In the genomic region with DNA sequence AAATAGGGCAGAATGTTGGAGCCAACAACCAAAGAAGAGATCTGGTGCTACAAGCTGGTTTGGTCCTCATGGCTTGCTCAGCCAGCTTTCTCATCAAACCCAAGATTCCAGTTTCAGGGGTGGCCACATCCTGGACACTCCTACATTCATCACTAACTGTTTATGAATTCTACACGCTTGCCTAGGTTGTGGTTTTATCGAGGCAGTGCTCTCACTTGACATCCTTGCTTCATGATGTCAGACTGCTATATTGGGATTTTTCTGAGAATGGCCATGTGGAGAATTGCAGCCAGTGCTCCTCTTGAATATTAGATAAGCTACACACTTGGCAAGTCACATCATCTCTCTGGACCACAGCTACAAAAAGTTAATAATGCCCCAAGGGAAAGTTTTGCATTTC, we compare ENCODE assay signal across 12 mouse cellular contexts.
"Had no signal": no experiment of that assay in that cellular context is flagged by ENCODE, and none has a peak within 500 bp of the region (broad histone marks: within the 10 kb centered on the region; RNA-seq: fewer than 3 reads in every experiment).

No protein-coding gene starts in this region.

- H3K36me3 ChIP-seq: limb, embryonic 10.5 days; liver, embryonic 15.5 days; midbrain, embryonic 13.5 days had no signal

- ATAC-seq: lung, postnatal 0 days; midbrain, embryonic 13.5 days had no signal

- H3K4me1 ChIP-seq: limb, embryonic 10.5 days; liver, embryonic 15.5 days; midbrain, embryonic 13.5 days had no signal

- H3K27ac ChIP-seq: kidney, postnatal 0 days; layer of hippocampus, adult 2 months; limb, embryonic 10.5 days; liver, embryonic 15.5 days; midbrain, embryonic 13.5 days had no signal

- H3K27me3 ChIP-seq: liver, embryonic 15.5 days; midbrain, embryonic 13.5 days had no signal

- H3K4me2 ChIP-seq: liver, embryonic 11.5 days; liver, embryonic 15.5 days; midbrain, embryonic 13.5 days had no signal

- H3K9me3 ChIP-seq: limb, embryonic 10.5 days; liver, embryonic 15.5 days; midbrain, embryonic 13.5 days had no signal

- H3K4me3 ChIP-seq: layer of hippocampus, adult 2 months; limb, embryonic 10.5 days; liver, embryonic 15.5 days; midbrain, embryonic 13.5 days had no signal

- DNase-seq: kidney, postnatal 4 days; lung, adult 2 months; lung, postnatal 36 days; right cerebral cortex, postnatal 25 days; thymus, postnatal 4 days had no signal

- H3K9ac ChIP-seq: liver, embryonic 15.5 days; midbrain, embryonic 13.5 days had no signal
